Mouse (Mus musculus) testis, adult 2 months (tissue): ENCODE measurements around the gene Tspan14. TPM values are rescaled to one million over a fixed set of nuclear protein-coding genes. Genes with fewer than 3 reads are reported as not detected.

ENCODE experiments used
- H3K27ac ChIP-seq: fragments of 200-500 bp; 2 replicates; pipeline ENCODE4 v1.5.1; 2012; ENCODE audit warnings: low read depth, low read length; ENCODE audit not compliant: control insufficient read depth, insufficient read depth
- H3K27me3 ChIP-seq: fragments of 200-500 bp; 2 replicates; pipeline ENCODE4 v1.6.1; 2012; ENCODE audit warnings: mild to moderate bottlenecking, low read length, moderate library complexity; ENCODE audit not compliant: control insufficient read depth, insufficient read depth
- H3K36me3 ChIP-seq: fragments of 200-500 bp; 2 replicates; pipeline ENCODE4 v1.6.1; 2012; ENCODE audit warnings: mild to moderate bottlenecking, low read length; ENCODE audit not compliant: control insufficient read depth, insufficient read depth
- H3K4me1 ChIP-seq: fragments of 200-500 bp; 2 replicates; pipeline ENCODE4 v1.6.1; 2012; ENCODE audit warnings: low read length; ENCODE audit not compliant: control insufficient read depth, insufficient read depth
- H3K4me3 ChIP-seq: fragments of 200-500 bp; 2 replicates; pipeline ENCODE4 v1.5.1; 2012; ENCODE audit warnings: low read depth, mild to moderate bottlenecking, low read length, moderate library complexity, mixed read lengths; ENCODE audit not compliant: control insufficient read depth
- CTCF ChIP-seq: fragments of 200-500 bp; IDR thresholded peaks from 2 replicates; pipeline ENCODE4 v1.5.1; 2012; ENCODE audit warnings: low read depth, mild to moderate bottlenecking, inconsistent platforms, low read length, moderate library complexity; ENCODE audit not compliant: control insufficient read depth, insufficient read depth, insufficient replicate concordance
- POLR2A ChIP-seq: fragments of 200-500 bp; IDR thresholded peaks from 2 replicates; pipeline ENCODE4 v1.6.1; 2012; ENCODE audit warnings: low read depth, mild to moderate bottlenecking, inconsistent platforms, low read length, moderate library complexity; ENCODE audit not compliant: control insufficient read depth
- polyA plus RNA-seq: library from polyadenylated mRNA; depleted of rRNA; stranded (reverse); fragments of >200 nt; gene quantifications from 2 replicates; pipeline ENCODE4 v1.2.3, GENCODE M21; 2012

The Tspan14 gene
- polyA plus RNA-seq, 1 experiment: 7.8 TPM

GRCm38 (mm10) chr14:40968051-40968450 lies 1.4 kb upstream of the Tspan14 start:
- Histone ChIP-seq H3K36me3 (no peaks in the 10 kb centered on the region), H3K27me3 (no peaks in the 10 kb centered on the region), H3K27ac (no peak overlapping the region), H3K4me1 (peaks cover 11% of the 10 kb centered on the region), H3K4me3 (no peak overlapping the region)
- TF ChIP-seq CTCF (no peak), POLR2A (no peak)

- TF ChIP-seq POLR2A (no peak), CTCF (no peak)
- Histone ChIP-seq H3K36me3 (no peaks in the 10 kb centered on the region), H3K27ac (peak overlapping the region; percentile 65), H3K27me3 (no peaks in the 10 kb centered on the region), H3K4me3 (peak overlapping the region; percentile 84), H3K4me1 (peaks cover 11% of the 10 kb centered on the region)
Measured at GRCm38 (mm10) chr14:40967598-40967900, 942 bp upstream of the Tspan14 start.

GRCm38 (mm10) chr14:40966862-40967597 lies 423 bp upstream of the Tspan14 start:
- peak overlapping the region; percentile 65 for H3K27ac ChIP-seq
- no peak for TF ChIP-seq POLR2A
- TF ChIP-seq CTCF: no peak
- peak overlapping the region; percentile 84 for H3K4me3 ChIP-seq
- H3K36me3 ChIP-seq: no peaks in the 10 kb centered on the region
- peaks cover 11% of the 10 kb centered on the region for H3K4me1 ChIP-seq
- H3K27me3 ChIP-seq: no peaks in the 10 kb centered on the region

- H3K36me3 ChIP-seq: no peaks in the 10 kb centered on the region
- peak overlapping the region; percentile 81 for H3K4me3 ChIP-seq
- H3K27me3 ChIP-seq: no peaks in the 10 kb centered on the region
- H3K27ac ChIP-seq: 0 out of 2 replicates have a peak overlapping the region, but pooled peaks have one; percentile 20
- TF ChIP-seq POLR2A (no peak), CTCF (no peak)
- peaks cover 11% of the 10 kb centered on the region for H3K4me1 ChIP-seq
Measured at GRCm38 (mm10) chr14:40965507-40966356, 875 bp downstream of the Tspan14 start.

GRCm38 (mm10) chr14:40964881-40965280 lies 1.7 kb downstream of the Tspan14 start:
- Histone ChIP-seq H3K27ac (no peak overlapping the region), H3K4me3 (no peak overlapping the region), H3K4me1 (peaks cover 11% of the 10 kb centered on the region), H3K27me3 (no peaks in the 10 kb centered on the region), H3K36me3 (no peaks in the 10 kb centered on the region)
- no peak for TF ChIP-seq POLR2A
- no peak for TF ChIP-seq CTCF

- no peak overlapping the region for H3K27ac ChIP-seq
- H3K4me1 ChIP-seq: peaks cover 11% of the 10 kb centered on the region
- no peaks in the 10 kb centered on the region for H3K36me3 ChIP-seq
- H3K27me3 ChIP-seq: no peaks in the 10 kb centered on the region
- H3K4me3 ChIP-seq: no peak overlapping the region
- TF ChIP-seq POLR2A: no peak
- no peak for TF ChIP-seq CTCF
Measured at GRCm38 (mm10) chr14:40964214-40964610, 2.4 kb downstream of the Tspan14 start.

- Histone ChIP-seq H3K36me3 (no peaks in the 10 kb centered on the region), H3K4me3 (no peak overlapping the region), H3K27ac (no peak overlapping the region), H3K4me1 (peaks cover 11% of the 10 kb centered on the region), H3K27me3 (no peaks in the 10 kb centered on the region)
- TF ChIP-seq CTCF (no peak), POLR2A (no peak)
Measured at GRCm38 (mm10) chr14:40963501-40964213, 3.0 kb downstream of the Tspan14 start.
